Mouse (Mus musculus) bone marrow, adult 2 months (tissue): ENCODE measurements at regions not wholly inside any gene's neighbourhood (a gene's known extent, or its start where the extent isn't known, plus 50 kb on each side); places are given as distances from the start of the nearest gene placed in this dataset.

ENCODE experiments used
- CTCF ChIP-seq: fragments of 200-500 bp; IDR thresholded peaks from 2 replicates; pipeline ENCODE4 v1.5.1; 2011; ENCODE audit warnings: low read length, control low read depth; ENCODE audit not compliant: control insufficient read depth, insufficient read depth
- POLR2A ChIP-seq: fragments of 200-500 bp; IDR thresholded peaks from 2 replicates; pipeline ENCODE4 v1.6.1; 2011; ENCODE audit warnings: low read depth, mild to moderate bottlenecking, control low read depth, low read length, borderline replicate concordance; ENCODE audit not compliant: control insufficient read depth

GRCm38 (mm10) chr12:39510855-39511254 is 527.0 kb downstream of the Arl4a start:
- TF ChIP-seq CTCF (no peak), POLR2A (no peak)
